Mouse (Mus musculus) CH12.LX (cell line): Measurements from ENCODE around the gene Ap3s2. TPM values are rescaled to one million over a fixed set of nuclear protein-coding genes. Genes with fewer than 3 reads are reported as not detected.
A peak's percentile ranks its signal among the peaks of the same experiment; 100 is the strongest.

Source experiments
- DNase-seq: peaks from one replicate; pipeline ENCODE4 v3.0.0-alpha.2; 2013; ENCODE audit errors: extremely low read depth
- H3K27ac ChIP-seq: 2 replicates; pipeline ENCODE4 v1.5.1; 2012; ENCODE audit warnings: low read depth, mild to moderate bottlenecking, control low read depth, moderate library complexity; ENCODE audit not compliant: insufficient read depth
- H3K27me3 ChIP-seq: replicated peaks from 2 replicates; pipeline ENCODE3; 2012; ENCODE audit warnings: inconsistent platforms
- H3K36me3 ChIP-seq, 2 experiments: replicated peaks in 1 of 2; 2 replicates each; pipeline versions ENCODE3 to v1.6.1; 2012; ENCODE audit warnings: inconsistent platforms in 1 of 2, low read length in 1 of 2, mild to moderate bottlenecking in 1 of 2, mixed read lengths in 1 of 2, moderate library complexity in 1 of 2; ENCODE audit not compliant: control insufficient read depth in 1 of 2, insufficient read depth in 1 of 2
- H3K4me1 ChIP-seq, 2 experiments: 2 replicates each; pipeline ENCODE4 v1.6.1; 2012; ENCODE audit warnings: inconsistent platforms in 1 of 2, moderate library complexity in 1 of 2; ENCODE audit not compliant: insufficient read depth in 2 of 2, control insufficient read depth in 1 of 2
- H3K4me2 ChIP-seq: 2 replicates; pipeline ENCODE4 v1.6.1; 2012; ENCODE audit warnings: low read depth, mild to moderate bottlenecking, control low read depth; ENCODE audit not compliant: poor library complexity, insufficient read depth, severe bottlenecking
- H3K4me3 ChIP-seq, 3 experiments: fragments of 150-350 bp in 1 of 3; sonication (generic) in 1 of 3; replicated peaks in 1 of 3; 2 replicates each; pipeline versions ENCODE3 to v1.5.1; 2011 to 2012; ENCODE audit warnings: low read depth in 2 of 3, low read length in 2 of 3, mild to moderate bottlenecking in 2 of 3, moderate library complexity in 2 of 3, control low read depth in 1 of 3, improper control_type of control experiment in 1 of 3, inconsistent platforms in 1 of 3, mixed read lengths in 1 of 3; ENCODE audit not compliant: poor library complexity in 1 of 3
- H3K79me2 ChIP-seq: replicated peaks from 2 replicates; pipeline ENCODE4 v1.6.1; 2012; ENCODE audit warnings: mild to moderate bottlenecking, moderate library complexity; ENCODE audit not compliant: control insufficient read depth, poor library complexity, insufficient read depth, severe bottlenecking; ENCODE audit errors: extremely low read depth
- H3K9ac ChIP-seq: 2 replicates; pipeline ENCODE4 v1.6.1; 2012; ENCODE audit warnings: low read depth, mild to moderate bottlenecking, control low read depth, moderate library complexity; ENCODE audit not compliant: insufficient read depth
- H3K9me3 ChIP-seq: replicated peaks from 2 replicates; pipeline ENCODE3; 2012; ENCODE audit warnings: low read length, inconsistent platforms, mixed read lengths
- BHLHE40 ChIP-seq: IDR thresholded peaks from 2 replicates; pipeline ENCODE4 v1.6.1; 2011; ENCODE audit warnings: mild to moderate bottlenecking, low read depth, low read length, improper control_type of control experiment
- CHD1 ChIP-seq: IDR thresholded peaks from 2 replicates; pipeline ENCODE4 v1.6.1; 2012; ENCODE audit warnings: low read depth, low read length, improper control_type of control experiment, inconsistent platforms
- CHD2 ChIP-seq: IDR thresholded peaks from 2 replicates; pipeline ENCODE4 v1.6.1; 2011; ENCODE audit warnings: low read length, improper control_type of control experiment
- E2F4 ChIP-seq: IDR thresholded peaks from 2 replicates; pipeline ENCODE4 v1.6.1; 2011; ENCODE audit warnings: low read depth, low read length, improper control_type of control experiment; ENCODE audit not compliant: insufficient replicate concordance
- ETS1 ChIP-seq: conservative IDR thresholded peaks from 2 replicates; pipeline ENCODE4 v1.6.1; 2012; ENCODE audit warnings: low read depth, mild to moderate bottlenecking, inconsistent platforms, low read length, improper control_type of control experiment, moderate library complexity
- GABPA ChIP-seq: IDR thresholded peaks from 2 replicates; pipeline ENCODE4 v1.6.1; 2012; ENCODE audit warnings: low read depth, low read length, improper control_type of control experiment, inconsistent platforms; ENCODE audit not compliant: insufficient replicate concordance
- JUN ChIP-seq: IDR thresholded peaks from 2 replicates; pipeline ENCODE4 v1.6.1; 2011; ENCODE audit warnings: low read depth, mild to moderate bottlenecking, low read length, improper control_type of control experiment, moderate library complexity; ENCODE audit not compliant: insufficient read depth
- JUND ChIP-seq: conservative IDR thresholded peaks from 2 replicates; pipeline ENCODE4 v1.6.1; 2011; ENCODE audit warnings: low read depth, low read length, improper control_type of control experiment
- MAFK ChIP-seq: IDR thresholded peaks from 2 replicates; pipeline ENCODE4 v1.6.1; 2011; ENCODE audit warnings: low read length, improper control_type of control experiment; ENCODE audit not compliant: insufficient replicate concordance
- MAX ChIP-seq: IDR thresholded peaks from 2 replicates; pipeline ENCODE4 v1.6.1; 2011; ENCODE audit warnings: low read length, improper control_type of control experiment
- MEF2A ChIP-seq: IDR thresholded peaks from 2 replicates; pipeline ENCODE4 v1.6.1; 2014; ENCODE audit warnings: low read depth, mild to moderate bottlenecking, inconsistent platforms, low read length, improper control_type of control experiment, borderline replicate concordance
- MXI1 ChIP-seq: IDR thresholded peaks from 2 replicates; pipeline ENCODE4 v1.6.1; 2011; ENCODE audit warnings: mild to moderate bottlenecking, low read depth, low read length, improper control_type of control experiment
- MYC ChIP-seq: IDR thresholded peaks from 2 replicates; pipeline ENCODE4 v1.6.1; 2011; ENCODE audit warnings: low read depth, mild to moderate bottlenecking, improper control_type of control experiment, low read length
- NELFE ChIP-seq: IDR thresholded peaks from 2 replicates; pipeline ENCODE4 v1.6.1; 2011; ENCODE audit warnings: low read depth, low read length, improper control_type of control experiment
- POLR2AphosphoS2 ChIP-seq: IDR thresholded peaks from 2 replicates; pipeline ENCODE4 v1.6.1; 2011; ENCODE audit warnings: low read depth, low read length, improper control_type of control experiment
- RAD21 ChIP-seq: IDR thresholded peaks from 2 replicates; pipeline ENCODE4 v1.6.1; 2011; ENCODE audit warnings: low read depth, mild to moderate bottlenecking, low read length, improper control_type of control experiment, moderate library complexity
- SIN3A ChIP-seq: IDR thresholded peaks from 2 replicates; pipeline ENCODE4 v1.6.1; 2012; ENCODE audit warnings: low read length, improper control_type of control experiment, inconsistent platforms
- SMC3 ChIP-seq: IDR thresholded peaks from 2 replicates; pipeline ENCODE4 v1.6.1; 2011; ENCODE audit warnings: low read depth, low read length, improper control_type of control experiment
- TBP ChIP-seq: conservative IDR thresholded peaks from 2 replicates; pipeline ENCODE4 v1.6.1; 2011; ENCODE audit warnings: low read depth, low read length, improper control_type of control experiment
- TCF12 ChIP-seq: IDR thresholded peaks from 2 replicates; pipeline ENCODE4 v1.6.1; 2014; ENCODE audit warnings: low read depth, mild to moderate bottlenecking, inconsistent platforms, low read length, improper control_type of control experiment
- USF1 ChIP-seq: IDR thresholded peaks from 2 replicates; pipeline ENCODE4 v1.6.1; 2014; ENCODE audit warnings: low read depth, mild to moderate bottlenecking, inconsistent platforms, low read length, improper control_type of control experiment
- ZC3H11A ChIP-seq: IDR thresholded peaks from 2 replicates; pipeline ENCODE4 v1.6.1; 2012; ENCODE audit warnings: low read depth, mild to moderate bottlenecking, inconsistent platforms, low read length, improper control_type of control experiment
- ZKSCAN1 ChIP-seq: IDR thresholded peaks from 2 replicates; pipeline ENCODE4 v1.6.1; 2012; ENCODE audit warnings: low read depth, inconsistent platforms, low read length, improper control_type of control experiment, borderline replicate concordance
- ZNF384 ChIP-seq: IDR thresholded peaks from 2 replicates; pipeline ENCODE4 v1.6.1; 2012; ENCODE audit warnings: low read depth, low read length, improper control_type of control experiment, inconsistent platforms
- dilution Hi-C: fragments of 300-500 bp; cut with MboI; formaldehyde crosslinking; loops from 2 replicates; pipeline ENCODE4 v1.14.3; 2020; ENCODE audit warnings: low sequenced_read_pairs; ENCODE audit not compliant: extremely low pct_unique_long_range_greater_than_20kb, extremely low pct_ligation_motif_present
- in situ Hi-C: fragments of 300-500 bp; cut with MboI; formaldehyde crosslinking; loops from 3 replicates; pipeline ENCODE4 v1.14.3; 2019; ENCODE audit warnings: low sequenced_read_pairs, low pct_ligation_motif_present, low pct_unique_long_range_greater_than_20kb, mixed read lengths
- polyA plus RNA-seq: library from polyadenylated mRNA; unstranded; fragments of >175 nt; gene quantifications from 2 replicates; pipeline ENCODE4 v1.2.1, GENCODE M21; 2012; ENCODE audit warnings: low read depth; ENCODE audit not compliant: insufficient read length
- total RNA-seq, 2 experiments: library from RNA; depleted of rRNA; stranded (reverse); fragments of 300-350 nt in 1 of 2; fragments of >200 nt in 1 of 2; gene quantifications; 2 replicates each; pipeline ENCODE4 v1.2.3; 2012 to 2014

Gene Ap3s2
- total and polyA plus RNA-seq, 3 experiments = 12.7 to 21.8 (median 14.9) TPM

DNA sequence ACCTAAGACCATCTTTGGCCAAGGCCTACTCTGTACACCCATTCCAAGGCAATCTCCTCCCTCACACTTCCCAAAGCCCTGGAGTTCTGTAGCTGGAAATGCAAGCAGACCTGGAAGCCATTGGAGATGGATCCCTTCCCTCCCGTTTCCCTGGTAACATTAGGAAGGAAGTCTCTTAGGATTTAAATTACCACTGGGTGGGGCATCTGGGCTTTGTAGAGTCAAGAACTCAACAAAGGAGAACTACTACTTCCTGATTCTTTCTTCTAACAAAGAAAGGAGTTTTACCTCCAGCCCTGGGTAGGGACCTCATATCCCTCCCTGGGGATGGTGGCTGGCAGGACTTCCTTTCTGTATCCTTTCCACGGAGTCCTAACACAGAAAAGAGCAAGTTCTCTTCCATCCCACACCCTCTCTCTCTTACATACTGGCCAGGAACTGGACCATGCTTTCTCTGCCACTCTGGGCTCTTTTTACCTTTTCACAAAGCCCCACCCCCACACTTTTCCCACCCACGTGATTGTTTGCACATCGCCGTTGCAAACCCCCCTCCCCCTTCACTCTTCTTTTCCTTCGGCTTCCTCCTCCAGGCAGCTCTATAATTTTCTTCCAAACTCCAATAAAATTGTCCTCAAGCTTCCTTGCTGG, 51.3 kb downstream of the Ap3s2 start:
- no peak overlapping the region for H3K4me3 ChIP-seq
- no peaks in the 10 kb centered on the region for H3K36me3 ChIP-seq
- no peaks in the 10 kb centered on the region for H3K27me3 ChIP-seq
- TF ChIP-seq BHLHE40 (no peak), POLR2AphosphoS2 (no peak)
- TF ChIP-seq, all 38 proteins: peak for 0
- Histone ChIP-seq H3K9me3 (no peaks in the 10 kb centered on the region), H3K79me2 (no peaks in the 10 kb centered on the region), H3K9ac (no peak overlapping the region), H3K4me2 (no peak overlapping the region), H3K27ac (no peak overlapping the region), H3K4me1 (peaks cover 12 to 22% of the 10 kb centered on the region in 2 experiments)
- in situ Hi-C loops (no loop called here), dilution Hi-C loops (no loop called here)
- no peak for DNase-seq

DNA sequence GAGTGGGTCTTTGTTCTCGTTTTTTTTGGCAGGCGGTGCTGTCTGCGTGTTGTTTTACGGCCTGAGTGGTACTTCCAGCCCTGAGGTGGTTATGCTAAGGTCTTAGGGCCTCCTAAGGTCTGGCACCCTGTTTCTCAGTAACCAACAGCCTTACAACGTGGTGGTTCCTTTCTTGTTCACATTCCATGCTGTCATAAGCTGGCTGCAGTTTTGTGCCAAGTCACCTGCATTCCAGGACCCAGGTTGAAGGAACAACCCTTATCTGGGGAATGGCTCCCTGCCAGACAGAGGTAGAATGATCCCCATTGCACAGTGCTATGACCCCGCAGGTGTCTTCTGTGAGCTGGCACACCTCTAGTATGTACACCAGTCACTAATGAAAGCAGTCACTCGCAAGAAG, 52.0 kb downstream of the Ap3s2 start:
- Histone ChIP-seq H3K4me1 (peaks cover 12 to 22% of the 10 kb centered on the region in 2 experiments), H3K4me3 (no peak overlapping the region), H3K79me2 (no peaks in the 10 kb centered on the region), H3K27me3 (no peaks in the 10 kb centered on the region), H3K9ac (no peak overlapping the region), H3K36me3 (no peaks in the 10 kb centered on the region), H3K4me2 (0 out of 2 replicates have a peak overlapping the region, but pooled peaks have one; percentile 21), H3K27ac (no peak overlapping the region), H3K9me3 (no peaks in the 10 kb centered on the region)
- no peak for DNase-seq
- in situ Hi-C loops (no loop called here), dilution Hi-C loops (no loop called here)
- no peak for TF ChIP-seq ETS1

DNA sequence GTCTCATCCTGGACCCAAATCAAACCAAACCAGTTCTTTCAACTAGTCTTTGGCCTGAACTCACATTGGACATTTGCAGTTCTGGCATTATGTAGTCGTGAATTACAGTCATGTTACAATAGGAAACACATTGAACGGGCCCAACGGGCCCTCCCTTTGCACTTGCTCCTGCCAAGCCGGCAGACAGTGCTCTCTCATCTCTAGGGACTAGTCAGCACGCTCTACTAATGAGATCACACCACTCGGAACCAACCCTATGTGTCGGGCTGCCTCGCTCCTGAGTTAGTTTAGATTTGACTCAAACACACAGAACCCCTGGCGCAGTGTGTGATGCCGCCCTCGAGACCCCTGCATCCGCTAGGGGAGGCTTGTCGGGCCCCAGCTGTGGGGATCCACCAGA, 52.6 kb downstream of the Ap3s2 start:
- peaks cover 12 to 22% of the 10 kb centered on the region in 2 experiments for H3K4me1 ChIP-seq
- H3K36me3 ChIP-seq = no peaks in the 10 kb centered on the region
- in situ Hi-C loops (no loop called here), dilution Hi-C loops (no loop called here)
- DNase-seq = peak; percentile 74
- H3K27ac ChIP-seq = no peak overlapping the region
- peak overlapping the region; percentile 21; the same call in 1 of the 2 replicates for H3K4me2 ChIP-seq
- no peaks in the 10 kb centered on the region for H3K79me2 ChIP-seq
- peaks cover 2% of the 10 kb centered on the region for H3K27me3 ChIP-seq
- no peaks in the 10 kb centered on the region for H3K9me3 ChIP-seq
- H3K9ac ChIP-seq = no peak overlapping the region
- H3K4me3 ChIP-seq = no peak overlapping the region
- TF ChIP-seq SMC3 (no peak), E2F4 (no peak), MYC (peak; percentile 53; the same call in 1 of the 2 replicates), POLR2AphosphoS2 (no peak), JUN (peak; percentile 61; the same call in 1 of the 2 replicates), TBP (no peak), MAX (peak; percentile 44; the same call in 1 of the 2 replicates), SIN3A (no peak), TCF12 (no peak), USF1 (no peak), MEF2A (peak; percentile 26; the same call in 1 of the 2 replicates), MAFK (no peak), BHLHE40 (peak; percentile 96), ZNF384 (no peak), GABPA (no peak), ETS1 (peak; percentile 73), ZKSCAN1 (no peak), NELFE (no peak), MXI1 (peak; percentile 12; the same call in 1 of the 2 replicates), CHD1 (no peak), RAD21 (no peak; the same call in 1 of the 2 replicates), CHD2 (no peak), JUND (peak; percentile 75), ZC3H11A (no peak)
